Mouse (Mus musculus) adipocyte (in vitro differentiated cells): ENCODE data around the gene Mtap.

Source experiments
- DNase-seq: peaks from one replicate; pipeline ENCODE4 v3.0.0-alpha.2; 2016; ENCODE audit warnings: low spot score

The Mtap gene

GRCm38 (mm10) chr4:89136906-89137541 is at the start of gene Mtap:
Gene Mtap (plus strand): TSS chr4:89137122.
- DNase-seq: peak; percentile 77

GRCm38 (mm10) chr4:89089110-89089509 is 47.8 kb upstream of the Mtap start:
- DNase-seq: no peak

GRCm38 (mm10) chr4:89090217-89090616 is 46.7 kb upstream of the Mtap start:
- peak; percentile 51 for DNase-seq

- no peak for DNase-seq
These were observed 44.8 kb upstream of the Mtap start for GRCm38 (mm10) chr4:89092153-89092552.

- DNase-seq: no peak
These were observed 42.1 kb upstream of the Mtap start for GRCm38 (mm10) chr4:89094773-89095172.

GRCm38 (mm10) chr4:89098261-89098660 is 38.7 kb upstream of the Mtap start:
- no peak for DNase-seq

- no peak for DNase-seq
These were observed 35.6 kb upstream of the Mtap start for GRCm38 (mm10) chr4:89101276-89101675.

- DNase-seq: no peak
These were observed 34.6 kb upstream of the Mtap start for GRCm38 (mm10) chr4:89102283-89102682.

- peak; percentile 53 for DNase-seq
These were observed 31.4 kb upstream of the Mtap start for GRCm38 (mm10) chr4:89105486-89105885.

GRCm38 (mm10) chr4:89106505-89106904 is 30.4 kb upstream of the Mtap start:
- DNase-seq: no peak

GRCm38 (mm10) chr4:89112168-89112710 is 24.7 kb upstream of the Mtap start:
- DNase-seq: no peak

- no peak for DNase-seq
These were observed 24.1 kb upstream of the Mtap start for GRCm38 (mm10) chr4:89112782-89113181.

- DNase-seq: no peak
These were observed 20.9 kb upstream of the Mtap start for GRCm38 (mm10) chr4:89116006-89116405.

- no peak for DNase-seq
These were observed 17.0 kb upstream of the Mtap start for GRCm38 (mm10) chr4:89119900-89120299.

- no peak for DNase-seq
These were observed 16.6 kb upstream of the Mtap start for GRCm38 (mm10) chr4:89120353-89120752.

GRCm38 (mm10) chr4:89123446-89124243 is 13.3 kb upstream of the Mtap start:
- DNase-seq: peak; percentile 25

- DNase-seq: no peak
These were observed 9.2 kb upstream of the Mtap start for GRCm38 (mm10) chr4:89127674-89128073.

GRCm38 (mm10) chr4:89128080-89128936 is 8.6 kb upstream of the Mtap start:
- DNase-seq: peak; percentile 93

GRCm38 (mm10) chr4:89128937-89129277 is 8.0 kb upstream of the Mtap start:
- DNase-seq: no peak

- DNase-seq: peak; percentile 93
These were observed 7.5 kb upstream of the Mtap start for GRCm38 (mm10) chr4:89129311-89129913.

- no peak for DNase-seq
These were observed 5.1 kb upstream of the Mtap start for GRCm38 (mm10) chr4:89131795-89132194.

GRCm38 (mm10) chr4:89136356-89136755 is 566 bp upstream of the Mtap start:
- DNase-seq: no peak
